Mouse (Mus musculus) natural killer cell, adult 2 months (primary cell): ENCODE measurements at regions not wholly inside any gene's neighbourhood (a gene's known extent, or its start where the extent isn't known, plus 50 kb on each side); places are given as distances from the start of the nearest gene placed in this dataset.

ENCODE experiments used
- DNase-seq, 2 experiments: peaks; one replicate each; pipeline ENCODE4 v3.0.0; 2022; ENCODE audit warnings: low spot score in 2 of 2

DNA sequence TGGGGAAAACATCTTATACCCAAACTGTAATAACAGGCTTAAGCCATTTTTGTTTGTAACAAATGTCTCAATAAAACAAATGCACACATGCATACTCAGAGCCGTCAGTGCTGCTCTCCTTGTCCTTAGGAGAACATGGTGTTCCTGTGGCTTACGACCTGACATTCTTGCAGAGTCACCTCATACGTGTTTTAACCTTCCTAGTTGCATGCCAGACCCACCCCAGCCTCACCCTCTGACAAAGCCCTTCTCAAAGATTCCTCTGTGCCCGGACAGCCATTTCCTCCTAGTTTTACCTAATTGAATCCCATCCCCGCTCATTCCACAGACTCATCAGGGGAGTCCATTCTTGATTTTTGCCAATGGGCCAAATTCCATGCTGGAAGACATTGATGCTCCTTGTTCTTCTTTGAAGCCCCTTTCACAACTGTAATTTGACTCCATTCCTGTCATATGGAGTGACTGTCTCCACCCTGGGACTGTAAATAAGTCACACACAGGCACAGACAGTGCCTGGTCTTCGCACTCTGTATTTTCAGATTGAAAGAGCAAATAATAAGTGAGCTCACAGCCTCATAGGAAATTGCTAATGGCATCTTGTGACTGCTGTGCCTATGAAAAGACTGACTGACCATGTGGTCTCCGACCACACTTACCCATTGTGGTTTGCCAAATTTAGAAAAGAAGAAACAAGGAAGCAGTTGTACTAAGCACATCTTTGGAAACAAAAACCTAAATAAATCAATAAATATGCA, 206.6 kb upstream of the Gmds start:
- DNase-seq: no peak

GRCm38 (mm10) chr13:32541611-32542010, 203.1 kb upstream of the Gmds start:
- DNase-seq: no peak

DNA sequence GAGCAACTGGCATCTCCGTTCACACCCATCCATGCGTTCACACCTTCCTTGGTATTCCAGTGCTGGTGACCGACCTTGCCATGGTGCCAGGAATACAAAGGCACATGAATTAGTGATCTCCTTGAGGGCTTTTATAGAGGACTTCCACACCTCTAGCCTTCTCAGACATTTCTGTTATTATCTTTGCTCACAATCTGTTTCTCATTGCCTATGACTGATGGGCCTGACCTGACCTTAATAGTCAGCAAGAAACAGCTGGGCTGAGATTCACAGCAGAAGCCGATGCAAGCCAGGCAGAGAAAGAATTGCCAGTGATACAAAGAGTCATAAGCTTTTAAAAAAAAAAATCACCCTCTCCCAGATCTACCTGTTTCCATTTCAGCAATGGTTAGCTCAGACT, 197.7 kb upstream of the Gmds start:
- no peak for DNase-seq

GRCm38 (mm10) chr13:32535602-32536001, 197.1 kb upstream of the Gmds start:
- DNase-seq: no peak

GRCm38 (mm10) chr13:32530926-32531512, 192.5 kb upstream of the Gmds start:
- no peak for DNase-seq

GRCm38 (mm10) chr13:32518611-32519344, 180.2 kb upstream of the Gmds start:
- no peak for DNase-seq

DNA sequence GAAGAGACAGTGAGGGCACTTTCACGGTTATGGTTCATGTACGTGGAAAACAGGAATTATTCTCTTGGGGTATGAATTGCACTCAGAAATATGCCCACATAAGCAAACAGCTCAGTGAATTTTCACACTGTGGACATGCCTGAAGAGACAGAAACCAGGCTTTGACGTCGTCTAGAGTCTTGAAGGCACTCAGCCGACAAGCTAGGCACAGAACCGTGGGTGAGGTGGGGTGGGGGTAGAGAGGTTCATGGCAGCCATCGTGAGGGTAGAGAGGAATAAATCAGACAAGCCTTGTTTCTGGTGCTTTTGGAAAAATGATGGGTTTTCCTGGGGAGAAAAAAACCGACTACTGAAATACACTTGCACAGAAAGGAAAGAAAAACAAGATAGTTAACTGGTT, 179.0 kb upstream of the Gmds start:
- no peak for DNase-seq

- no peak for DNase-seq
Measured at GRCm38 (mm10) chr13:32509231-32510023, 170.9 kb upstream of the Gmds start.

DNA sequence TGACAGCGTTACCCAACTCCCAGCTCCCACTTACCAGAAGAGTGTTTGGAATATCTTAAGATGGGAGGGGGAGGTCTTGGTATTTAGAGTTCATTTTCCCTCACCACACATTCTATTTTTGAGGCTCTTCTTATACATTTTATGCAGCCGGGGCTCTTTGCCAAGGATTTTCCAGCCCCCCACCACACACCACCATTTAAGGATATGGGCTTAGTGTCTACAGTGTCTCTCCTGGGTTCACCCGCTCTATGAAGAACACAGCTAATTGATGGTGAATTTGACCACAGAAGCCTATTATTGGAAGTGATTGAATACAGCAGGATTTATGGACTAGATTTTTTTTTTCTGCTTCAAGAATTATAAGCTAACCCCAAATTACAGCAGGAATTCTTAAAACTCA, 169.9 kb upstream of the Gmds start:
- no peak for DNase-seq

DNA sequence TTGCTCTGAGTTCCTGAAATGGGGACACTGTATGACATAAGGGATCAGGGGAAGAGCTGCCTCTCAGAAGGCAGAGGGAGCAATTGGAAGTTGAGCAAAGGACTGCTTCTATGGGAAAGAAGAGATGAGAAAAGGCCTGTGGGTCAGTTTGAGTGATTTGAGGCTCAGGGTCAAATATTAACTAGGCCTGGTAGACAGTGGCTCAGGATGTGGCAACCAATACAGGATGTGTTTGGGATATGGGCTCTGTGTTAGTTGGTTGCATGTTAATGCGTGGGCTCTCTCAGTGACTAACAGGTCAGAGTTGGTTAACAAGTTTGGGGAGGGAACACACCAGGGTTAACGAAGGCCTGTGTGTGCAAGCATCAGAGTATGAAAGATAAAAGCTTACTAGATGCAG, 169.3 kb upstream of the Gmds start:
- no peak for DNase-seq

DNA sequence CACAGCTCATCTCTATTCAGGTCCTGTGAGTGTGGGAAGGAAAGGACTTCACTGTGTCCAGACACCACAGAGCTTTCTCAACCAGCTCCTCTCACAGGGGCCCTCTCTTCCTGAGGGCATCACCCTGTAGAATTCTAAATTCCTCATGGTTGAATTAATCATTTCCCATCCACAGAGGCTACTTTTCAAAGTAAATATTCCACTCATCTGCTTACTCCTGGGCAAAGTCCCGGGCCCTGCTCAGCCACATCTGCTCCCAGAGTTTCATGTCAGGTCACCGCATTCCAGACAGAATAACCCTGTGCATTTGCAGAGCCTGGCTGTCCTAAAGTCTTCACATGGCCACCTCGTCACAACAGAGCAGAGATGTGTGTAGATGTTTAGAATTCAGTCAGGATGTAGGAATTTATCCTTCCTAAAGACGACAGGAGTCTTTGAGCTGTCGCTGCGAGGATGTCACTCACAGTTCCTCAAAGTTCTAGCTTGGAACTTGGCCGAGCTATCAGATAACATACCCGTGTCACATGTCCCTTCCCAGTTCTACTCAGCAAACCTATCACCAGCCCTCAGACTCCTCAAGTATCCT, 159.8 kb upstream of the Gmds start:
- no peak for DNase-seq

- no peak for DNase-seq
Measured at GRCm38 (mm10) chr13:32496263-32496662, 157.7 kb upstream of the Gmds start.

DNA sequence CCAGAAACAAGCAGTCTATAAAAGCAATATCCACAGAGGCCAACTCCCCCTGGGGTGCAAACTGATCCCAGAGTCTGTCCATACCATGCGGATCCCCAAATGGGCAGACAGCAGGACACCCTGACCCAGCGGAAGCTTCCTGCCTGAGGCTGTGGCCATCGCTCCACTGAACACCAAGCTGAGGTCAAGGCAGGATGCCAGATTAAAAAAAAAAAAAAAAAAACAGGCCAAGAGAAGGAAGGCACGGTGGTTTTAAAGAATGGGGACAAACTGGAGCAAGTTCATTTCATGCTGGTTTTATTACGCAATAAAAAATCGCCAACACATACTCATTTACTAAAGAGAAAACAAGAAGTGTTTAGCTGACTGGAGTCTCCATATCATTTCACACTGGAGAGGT, 156.5 kb upstream of the Gmds start:
- no peak for DNase-seq

DNA sequence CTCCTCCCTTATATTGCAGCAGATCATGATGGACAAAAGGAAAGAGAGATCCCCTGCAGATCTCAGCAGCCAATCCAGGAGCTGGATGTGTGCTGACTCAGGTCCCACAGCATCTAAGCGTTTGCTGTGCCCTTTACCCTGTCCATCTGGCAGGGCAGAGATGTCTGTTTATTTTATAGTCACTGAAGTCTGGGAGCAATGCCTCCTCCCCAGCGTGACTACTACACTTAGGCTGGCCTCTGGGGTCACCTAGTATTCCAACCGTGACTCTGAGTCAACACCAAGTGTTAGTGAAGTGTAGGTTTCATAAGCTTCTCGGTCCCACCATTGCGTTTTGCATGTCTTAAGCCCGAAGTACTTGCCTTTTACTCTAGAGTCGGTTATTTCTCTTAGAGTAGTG, 155.3 kb upstream of the Gmds start:
- no peak for DNase-seq

DNA sequence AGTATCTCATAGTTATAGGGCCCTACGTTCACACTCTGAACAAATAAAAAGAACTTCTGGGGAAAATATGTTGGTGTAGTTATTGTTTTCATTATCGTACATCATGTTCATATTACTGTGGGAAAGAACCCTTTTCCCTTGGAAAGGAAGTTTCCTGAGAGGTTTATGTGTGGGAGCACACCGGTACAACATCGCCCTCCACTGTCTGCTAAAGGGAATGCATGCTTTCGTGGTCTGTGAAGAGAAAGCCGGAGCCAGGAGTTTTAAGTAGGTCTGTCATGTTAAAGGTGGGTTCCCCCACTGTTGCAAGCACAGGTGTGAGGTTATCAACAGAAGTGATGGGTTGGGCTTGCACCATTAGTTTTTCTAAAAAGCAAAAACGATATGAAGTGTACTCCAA, 154.8 kb upstream of the Gmds start:
- no peak for DNase-seq

GRCm38 (mm10) chr13:32492566-32492965, 154.0 kb upstream of the Gmds start:
- DNase-seq: no peak

GRCm38 (mm10) chr13:32481444-32482058, 143.0 kb upstream of the Gmds start:
- DNase-seq: no peak

- no peak for DNase-seq
Measured at GRCm38 (mm10) chr13:32480029-32480428, 141.5 kb upstream of the Gmds start.

DNA sequence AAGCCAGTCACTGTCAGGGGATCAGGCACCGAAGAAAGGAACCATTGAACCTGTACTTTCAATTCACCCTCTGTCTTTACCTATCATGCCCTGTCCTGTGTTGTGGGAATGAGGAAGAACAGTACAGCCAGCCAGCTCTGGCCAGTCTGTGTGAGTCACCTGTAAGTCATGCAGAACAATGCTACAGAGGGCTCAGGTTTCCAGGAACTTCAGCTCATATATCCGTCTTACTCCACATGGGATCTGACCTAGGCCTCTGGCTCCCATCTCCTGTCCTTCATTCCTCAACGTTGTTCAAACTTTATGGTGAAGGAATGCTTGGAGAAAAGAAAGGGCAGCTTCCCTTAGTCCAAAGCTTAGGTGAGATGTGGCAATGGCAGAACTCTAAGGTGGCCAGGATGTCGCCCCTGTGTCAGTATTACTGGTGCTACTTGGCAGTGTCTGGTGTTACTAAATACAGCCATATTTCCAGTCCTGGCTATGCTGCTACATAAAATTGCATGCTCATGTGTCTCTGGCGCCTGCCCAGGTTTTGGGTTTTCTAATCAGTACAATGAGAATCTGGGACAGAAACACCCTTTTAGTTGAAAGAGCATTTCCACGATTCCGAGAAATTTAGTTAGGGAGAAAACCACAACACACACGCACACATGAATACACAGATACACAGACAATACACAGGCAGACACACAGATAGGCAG, 140.7 kb upstream of the Gmds start:
- DNase-seq: no peak

- no peak for DNase-seq
Measured at GRCm38 (mm10) chr13:32465787-32466186, 127.2 kb upstream of the Gmds start.
